Mouse (Mus musculus): Measurements from ENCODE around the gene Sirt2.
A peak's percentile ranks its signal among the peaks of the same experiment; 100 is the strongest.

Sirt2 gene

DNA sequence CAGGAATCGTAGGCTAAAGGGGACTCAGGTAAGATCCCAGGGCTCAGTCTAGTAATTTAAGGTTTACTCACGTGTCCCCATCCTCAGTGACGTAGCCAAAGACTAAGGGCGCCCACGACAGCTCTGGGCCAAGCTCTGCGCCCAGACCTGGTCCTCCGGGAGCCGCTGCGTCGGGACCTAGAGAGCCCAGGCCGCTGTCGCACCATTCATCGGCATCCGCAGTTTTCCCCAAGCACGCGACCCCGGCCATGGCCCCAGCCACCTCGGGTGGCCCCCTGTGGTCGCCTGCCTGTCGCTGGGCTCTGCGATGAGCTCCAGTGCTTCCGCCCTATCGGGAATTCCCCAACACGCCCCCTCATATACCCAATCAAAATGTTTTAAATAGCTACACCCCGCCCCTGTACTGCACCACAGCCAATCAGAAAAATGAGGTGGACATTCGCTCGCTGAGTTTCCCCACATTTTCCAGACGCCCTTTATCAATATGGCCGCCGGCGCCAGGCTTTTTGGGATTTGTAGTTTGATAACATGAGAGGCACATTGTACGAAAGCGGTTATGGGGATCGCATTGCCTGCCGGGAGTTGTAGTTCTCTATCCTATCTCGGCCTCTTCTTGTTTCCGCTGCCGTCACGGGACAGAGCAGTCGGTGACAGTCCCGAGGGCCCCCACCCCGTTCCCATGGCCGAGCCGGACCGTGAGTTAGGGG, at the start of gene Sirt2:
TSS of gene Sirt2 (plus strand) at position 563 of the 707 bp plus-strand sequence.
- DNase-seq (ENCODE audit: low spot score in 2 of 2), result peak; percentile 96 to 98

DNA sequence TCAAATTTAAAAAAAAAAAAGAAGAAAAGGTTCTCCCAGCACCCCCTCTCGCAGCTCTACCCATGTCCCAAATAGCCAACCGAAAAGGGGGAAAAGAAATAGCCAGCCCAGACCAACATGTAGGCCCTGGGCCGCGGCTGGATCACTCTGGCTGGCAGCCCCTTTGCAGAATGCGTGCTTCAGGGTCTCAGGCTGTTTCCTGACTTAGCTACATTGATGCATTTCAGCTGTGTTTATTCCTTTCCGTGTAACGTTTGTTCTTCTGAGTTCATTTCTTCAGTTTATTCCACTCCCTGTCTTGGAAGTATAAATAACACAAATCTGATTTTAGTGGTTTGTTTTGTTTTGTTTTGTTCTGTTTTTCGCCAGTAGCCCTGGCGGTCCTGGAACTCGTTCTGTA, 48.8 kb upstream of the Sirt2 start:
- DNase-seq (ENCODE audit: low spot score in 2 of 2), result no peak

DNA sequence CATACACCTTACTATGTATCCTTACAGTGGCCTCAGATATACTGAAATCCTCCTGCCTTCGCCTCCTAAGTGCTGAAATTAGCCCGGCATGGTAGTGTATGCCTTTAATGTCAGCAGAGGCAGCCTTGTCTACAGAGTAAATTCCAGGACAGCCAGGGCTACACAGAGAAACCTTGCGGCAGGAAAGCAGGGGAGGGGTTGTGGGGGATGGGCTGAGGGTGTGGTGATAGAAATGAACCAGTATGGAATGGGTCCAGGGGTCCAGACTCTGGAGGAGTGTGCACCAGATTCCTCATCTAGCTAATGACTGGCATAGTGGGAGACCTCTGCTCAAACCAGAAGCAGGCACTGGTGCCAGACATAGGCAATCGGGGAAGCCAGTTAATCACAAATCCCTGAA, 47.4 kb upstream of the Sirt2 start:
- DNase-seq (ENCODE audit: low spot score in 2 of 2), result no peak

DNA sequence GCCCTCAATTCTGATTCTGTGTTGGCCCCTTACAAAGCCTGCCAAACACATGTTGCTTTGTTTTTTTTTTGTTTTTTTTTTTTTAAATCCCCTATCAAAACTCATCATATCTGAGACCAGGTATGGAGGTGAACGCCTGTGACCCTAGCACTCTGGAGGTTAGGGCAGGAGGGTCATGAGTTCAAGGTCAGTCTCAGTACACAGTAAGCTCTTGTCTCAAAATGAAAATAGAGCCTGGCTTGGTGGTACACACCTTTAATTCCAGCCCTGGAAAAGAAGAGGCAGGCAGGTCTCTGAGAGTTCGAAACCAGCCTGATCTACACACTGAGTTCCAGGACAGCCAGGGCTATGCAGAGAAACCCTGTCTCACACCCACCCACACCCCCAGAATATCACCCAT, 46.9 kb upstream of the Sirt2 start:
- DNase-seq (ENCODE audit: low spot score in 2 of 2), result no peak

DNA sequence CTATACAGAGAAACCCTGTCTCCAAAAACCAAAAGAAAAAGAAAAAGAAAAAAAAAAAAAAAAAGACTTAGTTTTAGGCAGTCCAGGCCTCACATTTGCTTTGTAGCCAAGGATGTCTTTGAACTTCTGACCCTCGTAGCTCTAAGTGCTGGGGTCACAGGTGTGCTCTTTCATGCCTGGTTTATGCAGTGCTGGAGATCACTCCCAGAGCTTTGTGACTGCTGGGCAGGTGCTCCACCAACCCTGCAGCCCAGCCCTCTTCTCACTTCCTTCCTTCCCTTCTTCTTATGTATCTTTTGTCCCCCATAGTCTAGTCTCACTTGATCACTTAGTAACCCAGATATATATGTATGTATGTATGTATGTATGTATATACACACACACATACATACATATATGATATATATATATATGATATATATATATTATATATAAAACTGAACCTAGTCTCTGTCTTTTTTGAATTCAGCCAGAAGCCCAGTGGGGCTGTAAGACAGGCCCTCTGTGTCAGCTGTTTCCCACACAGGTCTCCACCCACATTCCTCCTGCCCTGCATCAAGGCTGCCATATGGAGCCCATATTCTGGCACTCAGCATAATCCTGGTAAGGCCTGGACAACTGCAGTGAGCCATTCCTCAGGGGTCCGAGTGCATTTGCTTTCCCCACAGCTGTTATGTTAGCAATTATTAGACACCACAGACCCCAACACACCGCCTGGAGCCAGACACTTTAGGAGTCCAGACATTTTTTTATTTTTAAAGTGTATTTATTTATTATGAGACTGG, 45.6 kb upstream of the Sirt2 start:
- no peak for DNase-seq (ENCODE audit: low spot score in 2 of 2)

DNA sequence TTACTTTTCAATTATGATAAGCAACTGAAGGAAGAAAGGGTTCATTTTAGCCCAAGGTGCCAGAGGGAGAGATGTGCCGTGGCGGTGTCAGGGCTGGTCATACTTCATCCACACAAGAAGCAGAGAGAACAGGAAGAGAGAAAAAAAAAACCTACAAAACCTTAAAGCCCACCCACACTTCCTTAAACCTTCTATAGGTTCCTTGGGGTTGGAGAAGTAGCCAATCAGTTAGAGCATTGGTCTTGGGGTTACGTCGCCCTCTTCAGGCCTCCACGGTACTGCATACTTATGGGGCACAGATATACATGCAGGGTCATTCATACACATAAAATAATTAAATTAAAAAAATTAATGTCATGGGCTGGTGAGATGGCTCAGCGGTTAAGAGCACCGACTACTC, 44.5 kb upstream of the Sirt2 start:
- DNase-seq (ENCODE audit: low spot score in 2 of 2), result no peak

DNA sequence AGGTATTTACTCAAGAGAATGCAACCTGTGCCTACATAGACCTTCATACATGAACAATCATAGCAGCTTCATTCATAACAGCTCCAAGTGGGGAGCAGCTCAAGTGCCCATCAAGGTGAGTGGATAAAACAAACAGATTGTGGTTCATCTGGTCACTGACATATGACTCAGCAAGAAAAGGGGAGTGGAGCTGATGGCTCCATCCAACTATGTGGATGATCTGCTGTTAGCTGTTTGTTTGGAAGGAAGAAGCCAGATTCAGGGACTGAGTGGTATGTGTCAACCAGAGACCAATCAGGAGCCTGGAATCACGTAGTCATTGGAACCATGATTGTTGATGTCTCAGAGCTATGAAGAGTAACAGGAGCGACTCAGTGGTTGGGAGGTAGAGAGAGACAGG, 41.9 kb upstream of the Sirt2 start:
- no peak for DNase-seq (ENCODE audit: low spot score in 2 of 2)

DNA sequence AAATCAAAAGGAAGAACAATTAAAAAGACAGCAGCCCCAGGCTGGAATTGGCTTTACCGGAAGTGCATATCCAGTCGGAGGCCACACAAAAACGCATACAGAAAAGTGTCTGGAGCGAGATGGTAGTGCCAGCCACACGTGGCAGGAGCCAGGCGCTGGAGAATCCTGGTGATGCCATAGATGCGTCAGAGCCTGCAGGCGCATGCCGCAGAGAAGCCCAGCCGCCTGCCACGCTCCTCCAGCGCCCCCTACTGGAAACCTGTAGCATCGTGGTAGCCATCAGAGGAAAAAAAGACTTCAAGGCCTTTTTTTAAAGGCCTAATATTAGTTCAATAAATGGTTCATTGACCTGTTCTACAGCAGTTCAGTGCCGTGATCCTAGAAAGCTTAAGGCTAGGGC, 39.9 kb upstream of the Sirt2 start:
- DNase-seq (ENCODE audit: low spot score in 2 of 2), result peak; percentile 63 to 76

DNA sequence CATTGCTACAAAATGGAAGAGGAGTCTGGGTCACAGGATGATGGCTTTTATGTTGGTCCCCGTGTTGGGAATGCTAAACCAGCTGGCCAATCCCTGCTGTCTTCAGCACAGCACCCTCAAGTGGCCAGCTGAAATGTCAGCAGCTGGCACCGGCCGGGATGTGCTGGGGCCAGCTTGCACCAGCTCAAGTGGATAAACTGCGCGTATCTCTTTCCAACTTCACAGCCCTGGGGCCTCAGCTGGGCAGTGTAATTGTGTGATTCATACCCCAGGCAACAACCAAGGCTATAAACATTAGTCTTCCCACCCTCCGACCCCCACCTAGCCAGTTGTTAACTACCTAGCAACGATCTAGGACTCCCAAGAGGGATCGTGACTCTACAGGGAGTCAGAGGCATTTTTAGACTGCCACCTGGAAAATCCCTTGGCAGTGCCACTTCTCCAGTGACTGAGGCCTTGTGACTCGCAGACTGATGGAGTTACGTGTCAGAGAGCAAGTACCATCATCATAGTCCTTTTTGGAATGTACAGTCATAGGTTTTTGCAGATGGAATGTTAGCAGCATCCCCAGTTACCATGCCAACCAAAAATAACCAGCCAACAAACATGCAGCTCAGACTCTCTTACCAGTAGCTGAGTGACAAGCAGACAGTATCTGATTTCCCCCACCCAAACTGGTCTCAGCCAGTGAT, 38.7 kb upstream of the Sirt2 start:
- DNase-seq (ENCODE audit: low spot score in 2 of 2), result no peak

DNA sequence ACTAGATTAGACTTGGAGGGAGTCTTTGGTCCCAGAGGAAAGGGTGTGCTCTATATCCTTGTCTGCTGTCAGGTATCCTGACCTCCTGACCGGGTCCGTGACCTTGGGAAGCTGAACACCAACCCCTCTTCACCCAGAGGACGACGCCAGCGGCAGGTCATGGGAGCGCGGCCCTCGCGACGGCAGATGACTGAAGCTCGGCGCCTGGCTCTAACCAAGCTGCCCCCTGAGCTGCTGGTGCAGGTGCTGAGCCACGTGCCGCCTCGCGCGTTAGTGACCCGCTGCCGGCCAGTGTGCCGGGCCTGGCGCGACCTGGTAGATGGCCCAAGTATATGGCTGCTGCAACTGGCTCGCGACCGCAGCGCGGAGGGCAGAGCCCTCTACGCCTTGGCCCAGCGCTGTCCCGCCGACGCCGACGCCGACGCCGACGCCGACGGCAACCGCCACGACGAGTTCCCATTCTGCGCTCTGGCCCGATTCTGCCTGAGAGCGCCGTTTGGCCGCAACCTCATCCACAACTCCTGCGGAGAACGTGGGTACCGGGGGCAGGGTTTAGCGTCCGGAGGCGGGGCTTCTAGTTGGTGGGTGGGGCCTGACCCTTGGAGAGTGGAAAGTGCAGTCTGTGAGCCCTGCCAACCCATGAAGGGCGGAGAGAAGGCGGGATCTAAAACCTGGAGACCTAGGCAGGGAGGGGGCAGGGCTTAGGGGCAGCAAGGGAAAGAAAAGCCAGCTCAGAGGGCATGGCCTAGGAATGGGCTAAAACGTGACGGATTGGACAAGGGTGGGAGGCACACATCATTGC, 34.0 kb upstream of the Sirt2 start:
- DNase-seq (ENCODE audit: low spot score in 2 of 2), result no peak

DNA sequence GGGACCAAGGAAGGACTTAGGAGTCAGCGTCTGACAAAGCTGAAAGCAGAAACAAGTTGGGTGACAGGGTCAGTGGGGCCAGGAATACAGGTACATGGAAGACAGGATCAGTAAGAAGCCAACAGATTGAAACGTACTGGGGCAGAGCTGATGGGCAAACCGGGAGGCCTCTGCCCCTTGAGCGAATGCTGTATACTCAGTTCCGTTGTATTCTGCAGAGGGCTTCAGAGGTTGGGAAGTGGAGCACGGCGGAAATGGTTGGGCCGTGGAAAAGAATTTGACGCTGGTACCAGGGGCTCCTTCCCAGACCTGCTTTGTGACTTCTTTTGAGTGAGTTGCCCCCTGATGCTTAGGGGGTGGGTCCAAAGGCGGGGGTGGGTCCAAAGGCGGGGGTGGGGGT, 33.3 kb upstream of the Sirt2 start:
- DNase-seq (ENCODE audit: low spot score in 2 of 2), result no peak

DNA sequence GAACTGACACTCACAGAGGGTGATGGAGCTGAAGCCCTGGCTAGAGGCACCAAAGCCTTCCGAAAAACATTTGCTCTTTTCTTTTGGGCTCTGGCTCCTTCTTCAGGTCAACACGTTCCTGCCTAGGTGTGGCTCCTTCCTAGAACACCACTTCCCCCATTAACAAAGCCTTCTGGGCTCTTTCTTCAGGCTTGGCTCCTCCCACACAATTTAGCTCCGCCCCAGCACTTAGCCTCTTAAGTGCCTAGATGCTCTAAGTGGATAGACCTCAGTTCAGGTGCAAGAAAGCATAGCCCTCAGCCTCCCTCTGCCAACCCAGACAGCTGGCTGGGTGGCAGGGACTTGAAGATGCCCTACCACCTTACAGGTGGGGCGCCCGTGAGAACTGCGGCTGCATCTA, 30.8 kb upstream of the Sirt2 start:
- no peak for DNase-seq (ENCODE audit: low spot score in 2 of 2)

DNA sequence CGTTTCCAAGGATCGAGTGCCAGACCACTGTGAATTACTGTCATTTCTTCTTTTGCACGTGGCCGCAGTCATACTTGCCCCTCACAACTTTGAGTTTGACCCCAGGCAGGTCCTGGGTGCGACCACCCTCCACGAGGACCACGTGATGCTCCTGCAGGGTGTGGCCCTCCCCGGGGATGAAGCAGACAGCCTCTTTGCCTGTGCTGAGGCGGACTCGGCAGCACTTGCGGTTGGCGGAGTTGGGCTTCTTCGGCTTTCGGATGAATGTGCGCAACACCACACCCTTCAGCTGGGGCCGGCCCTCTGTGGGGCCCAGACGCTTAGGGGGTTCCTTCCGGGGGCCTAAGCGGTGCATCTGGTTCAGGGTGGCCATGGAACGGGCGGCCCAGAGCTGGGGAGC, 26.7 kb upstream of the Sirt2 start:
- DNase-seq (ENCODE audit: low spot score in 2 of 2), result no peak

DNA sequence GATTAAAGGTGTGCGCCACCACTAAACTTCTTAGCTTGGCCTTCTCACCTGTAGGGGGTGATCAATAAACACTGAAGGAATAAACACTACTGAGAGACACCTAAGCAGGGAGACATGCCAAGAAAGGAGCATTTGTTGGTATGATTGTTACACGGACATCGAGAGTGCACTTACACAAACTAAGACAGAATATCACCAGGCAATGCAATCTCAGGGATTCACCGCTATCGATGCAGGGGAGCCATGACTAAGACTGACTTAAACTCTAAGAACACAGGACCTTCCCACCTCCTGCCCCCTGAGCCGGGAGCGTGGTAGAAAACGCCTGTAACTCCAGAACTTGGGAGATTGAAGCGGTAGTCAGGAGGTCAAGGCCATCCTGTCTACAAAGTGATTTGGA, 25.6 kb upstream of the Sirt2 start:
- DNase-seq (ENCODE audit: low spot score in 2 of 2), result no peak

DNA sequence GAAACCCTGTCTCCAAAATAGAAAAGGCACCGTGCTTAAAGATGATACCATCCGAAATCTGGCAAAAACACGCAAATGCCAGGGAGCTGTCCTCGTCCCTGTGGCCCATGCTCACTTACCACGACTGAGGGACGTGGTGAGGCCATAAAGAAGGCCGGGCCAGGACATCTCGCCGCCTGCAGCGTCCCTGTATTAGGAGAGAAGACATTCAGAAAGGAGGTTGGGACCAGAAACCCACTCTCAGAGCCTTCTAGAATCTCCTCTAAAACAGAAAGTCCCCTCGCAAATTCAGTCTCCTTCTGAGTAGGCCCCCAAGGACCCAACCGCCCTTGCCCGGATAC, 25.2 kb upstream of the Sirt2 start:
- no peak for DNase-seq (ENCODE audit: low spot score in 2 of 2)

DNA sequence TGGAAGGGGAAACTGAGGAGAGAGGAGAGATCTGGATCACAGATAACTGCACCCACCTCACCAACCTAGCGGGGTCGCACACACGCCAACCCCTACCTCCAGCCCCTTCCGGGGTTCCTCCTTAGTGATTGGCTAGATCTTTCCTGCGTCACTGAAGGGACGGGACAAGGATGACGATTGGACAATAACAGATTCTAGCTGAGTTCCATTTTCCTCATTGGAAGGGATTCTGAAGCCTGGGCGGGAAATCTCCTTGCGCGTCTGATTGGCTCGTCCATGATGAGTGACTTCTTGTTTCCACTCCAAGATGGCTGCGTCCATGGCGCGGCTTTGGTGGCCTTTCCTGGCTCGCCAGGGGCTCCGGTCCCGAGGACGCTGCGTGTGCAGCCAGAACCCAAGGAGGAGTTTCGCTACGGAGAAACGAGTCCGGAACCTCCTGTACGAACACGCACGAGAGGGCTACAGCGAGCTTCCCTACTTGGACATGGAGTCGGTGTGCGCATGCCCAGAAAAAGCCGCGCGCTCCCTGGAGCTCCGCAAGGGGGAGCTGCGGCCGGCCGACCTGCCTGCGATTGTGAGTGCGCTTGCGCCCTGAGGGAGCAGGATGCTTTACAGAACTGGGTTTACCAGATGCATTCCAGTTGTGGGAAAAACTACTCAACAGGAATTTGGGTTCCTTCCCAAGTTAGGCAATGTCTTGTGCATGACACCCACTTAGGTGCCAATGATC, 24.7 kb upstream of the Sirt2 start, which contains the start of the genes Mrps12 and Sars2:
TSS of gene Mrps12 (minus strand) at position 112 of the 730 bp plus-strand sequence.
TSS of gene Sars2 (plus strand) at position 284 of the 730 bp plus-strand sequence.
- peak; percentile 93 to 96 for DNase-seq (ENCODE audit: low spot score in 2 of 2)

DNA sequence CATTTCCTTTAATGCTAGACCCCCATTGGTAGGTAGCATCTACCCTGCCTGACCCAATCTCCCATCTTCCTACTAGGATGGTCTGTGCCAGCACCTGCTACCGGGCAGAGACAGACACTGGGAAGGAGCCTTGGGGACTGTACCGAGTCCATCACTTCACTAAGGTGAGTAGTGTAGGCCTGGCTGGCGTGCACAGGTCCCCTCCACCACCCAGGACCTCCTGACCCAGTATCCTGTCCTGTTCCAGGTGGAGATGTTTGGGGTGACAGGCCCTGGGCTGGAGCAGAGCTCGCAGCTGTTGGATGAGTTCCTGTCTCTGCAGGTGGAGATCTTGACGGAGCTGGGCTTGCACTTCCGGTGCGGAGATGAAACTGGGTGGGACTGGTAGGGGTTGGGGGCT, 16.6 kb upstream of the Sirt2 start:
- DNase-seq (ENCODE audit: low spot score in 2 of 2), result no peak

DNA sequence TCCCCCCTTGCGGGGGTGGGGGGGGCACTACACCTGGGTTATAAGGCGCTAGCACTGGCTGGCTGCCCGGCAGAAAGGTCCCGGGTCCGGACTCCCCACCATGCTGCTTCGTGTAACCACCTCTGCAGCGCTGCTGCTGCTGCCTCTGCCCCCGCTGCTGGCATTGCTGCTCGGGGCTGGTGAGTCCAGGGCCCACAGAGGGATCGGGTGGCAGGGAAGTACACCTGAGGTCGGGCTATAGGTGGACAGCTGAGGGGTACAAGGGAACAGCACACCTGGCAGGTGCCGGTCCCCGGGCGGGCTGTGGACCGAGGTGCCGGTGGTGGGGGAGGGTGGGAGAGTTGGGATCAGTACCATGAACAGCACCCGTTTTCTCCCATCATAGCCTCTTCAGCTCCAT, 10.5 kb upstream of the Sirt2 start, which contains the start of gene Ccer2:
TSS of gene Ccer2 (plus strand) at position 96 of the 400 bp plus-strand sequence.
- DNase-seq (ENCODE audit: low spot score in 2 of 2), result no peak

DNA sequence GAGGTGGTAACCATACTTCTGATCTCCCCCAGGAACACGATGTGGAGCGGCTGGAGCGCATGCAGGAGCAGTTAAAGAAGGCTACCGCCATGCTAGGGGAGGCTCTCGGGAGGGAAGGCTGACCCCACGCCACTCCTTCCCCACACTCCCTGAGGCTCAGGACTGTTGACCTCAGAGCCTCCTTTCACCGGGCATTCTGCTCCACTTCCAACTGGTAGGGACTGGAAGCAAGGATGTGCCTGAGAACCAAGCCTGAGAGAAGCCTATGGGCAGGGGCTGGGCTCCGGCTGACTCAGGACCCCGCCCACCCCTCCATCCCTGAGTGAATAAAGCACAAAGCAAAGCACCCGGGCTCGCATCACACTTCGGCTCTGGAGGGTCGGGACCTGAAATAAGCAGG, 7.9 kb upstream of the Sirt2 start:
- no peak for DNase-seq (ENCODE audit: low spot score in 2 of 2)

DNA sequence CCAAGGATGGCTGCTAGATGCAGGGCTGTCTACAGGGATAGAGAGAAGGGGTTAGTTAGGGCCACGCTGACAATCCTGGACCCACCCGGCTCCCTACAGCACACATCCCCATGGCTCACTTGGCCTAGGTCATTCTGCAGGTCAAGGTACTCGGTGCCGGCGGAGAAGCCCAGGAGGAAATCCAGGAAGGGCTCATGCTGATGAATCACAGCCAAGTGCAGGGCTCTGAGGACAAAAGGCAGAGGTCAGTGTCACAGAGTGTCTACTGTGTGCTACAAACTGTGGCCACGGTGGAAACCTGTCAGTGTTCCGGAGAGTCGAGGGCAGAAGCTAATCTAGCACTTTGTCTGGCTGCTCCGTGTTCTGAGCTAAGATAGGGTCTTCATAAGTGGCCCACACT, 4.6 kb upstream of the Sirt2 start:
- no peak for DNase-seq (ENCODE audit: low spot score in 2 of 2)

DNA sequence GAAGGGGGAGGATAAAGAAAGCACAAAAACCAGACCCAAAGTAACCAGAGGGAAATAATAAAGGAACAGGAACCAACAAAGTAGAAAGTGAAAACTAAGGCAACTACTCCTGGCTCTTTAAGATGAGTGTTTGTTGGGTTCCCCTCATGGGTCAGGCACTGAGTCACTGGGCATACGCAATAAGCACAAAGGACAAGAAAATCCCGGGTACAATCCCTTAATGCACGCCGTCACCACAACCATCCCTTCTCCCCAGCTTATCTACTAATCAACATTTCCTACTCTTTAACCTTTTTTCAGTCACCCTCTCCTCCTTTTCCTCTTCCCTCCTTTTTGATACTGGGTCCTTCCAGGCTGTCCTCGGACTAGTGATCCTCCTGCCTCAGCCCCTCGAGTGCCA, 1.3 kb upstream of the Sirt2 start:
- DNase-seq (ENCODE audit: low spot score in 2 of 2), result no peak

All from frontal cortex, postnatal 25 days (tissue).